Mouse (Mus musculus): ENCODE results near the gene Ugt2b38. TPM values are rescaled to one million over a fixed set of nuclear protein-coding genes. Genes with fewer than 3 reads are reported as not detected.

Gene Ugt2b38
- not detected for total RNA-seq (2023)

GRCm38 (mm10) chr5:87424041-87424440 lies at the start of gene Ugt2b38:
TSS of gene Ugt2b38 (minus strand) at chr5:87424203.

Other genes with a start within 250 kb of the Ugt2b38 start
- not detected for gene Ugt2b37, start 169.4 kb downstream of the Ugt2b38 start, total RNA-seq (2023)
- gene Ugt2a3, start 87.0 kb downstream of the Ugt2b38 start, total RNA-seq (2023): not detected
- gene Ugt2a2, start 58.1 kb upstream of the Ugt2b38 start, total RNA-seq (2023): not detected
- not detected for gene Gm43638, start 62.6 kb upstream of the Ugt2b38 start, total RNA-seq (2023)
- not detected for gene Ugt2a1, start 66.7 kb upstream of the Ugt2b38 start, total RNA-seq (2023)
- not detected for gene Sult1b1, start 114.0 kb upstream of the Ugt2b38 start, total RNA-seq (2023)
- not detected for gene Sult1d1, start 144.8 kb upstream of the Ugt2b38 start, total RNA-seq (2023)
- gene Sult1e1, start 167.4 kb upstream of the Ugt2b38 start, total RNA-seq (2023): not detected
- not detected for gene Csn1s1, start 242.0 kb upstream of the Ugt2b38 start, total RNA-seq (2023)